Mouse (Mus musculus) retina, adult 2 months (tissue): Measurements from ENCODE around the gene Rpl36.
"Not testable (repeated sequence)": the region's sequence is repeated elsewhere in the genome, so short reads cannot be mapped to it uniquely, and the experiment has no call there.

Source experiments
- DNase-seq: peaks from one replicate; pipeline ENCODE4 v3.0.0-alpha.2; 2012; ENCODE audit warnings: low read depth, low spot score

The Rpl36 gene

GRCm38 (mm10) chr17:56608699-56609098 is 4.5 kb upstream of the Rpl36 start:
- no peak for DNase-seq

- peak; percentile 92 for DNase-seq
Measured at GRCm38 (mm10) chr17:56609452-56610171, 3.6 kb upstream of the Rpl36 start, which contains the start of gene 2410015M20Rik. TSS of gene 2410015M20Rik (minus strand) at chr17:56609771.

GRCm38 (mm10) chr17:56611323-56611722 is 1.9 kb upstream of the Rpl36 start:
- DNase-seq = no peak

GRCm38 (mm10) chr17:56611861-56612564 is 1.2 kb upstream of the Rpl36 start:
- DNase-seq = no peak

- DNase-seq = not testable (repeated sequence)
Measured at GRCm38 (mm10) chr17:56612565-56612939, 664 bp upstream of the Rpl36 start.

GRCm38 (mm10) chr17:56613893-56614292 is 677 bp downstream of the Rpl36 start:
- DNase-seq = not testable (repeated sequence)

GRCm38 (mm10) chr17:56614391-56615135 is 1.3 kb downstream of the Rpl36 start:
- no peak for DNase-seq

GRCm38 (mm10) chr17:56615136-56615784 is 2.0 kb downstream of the Rpl36 start:
- DNase-seq = no peak

GRCm38 (mm10) chr17:56615792-56616191 is 2.6 kb downstream of the Rpl36 start:
- no peak for DNase-seq

GRCm38 (mm10) chr17:56616725-56617124 is 3.5 kb downstream of the Rpl36 start:
- no peak for DNase-seq

GRCm38 (mm10) chr17:56617628-56618027 is 4.4 kb downstream of the Rpl36 start:
- DNase-seq = no peak

GRCm38 (mm10) chr17:56625495-56625894 is 12.3 kb downstream of the Rpl36 start:
- no peak for DNase-seq

GRCm38 (mm10) chr17:56626260-56626659 is 13.0 kb downstream of the Rpl36 start:
- DNase-seq = no peak

GRCm38 (mm10) chr17:56626754-56627470 is 13.7 kb downstream of the Rpl36 start, which contains the start of gene Lonp1:
TSS of gene Lonp1 (minus strand) at chr17:56626887.
- peak; percentile 97 for DNase-seq

- DNase-seq = no peak
Measured at GRCm38 (mm10) chr17:56627530-56628277, 14.5 kb downstream of the Rpl36 start, which contains the start of gene Catsperd. TSS of gene Catsperd (plus strand) at chr17:56628143.

- DNase-seq = not testable (repeated sequence)
Measured at GRCm38 (mm10) chr17:56629800-56630781, 16.9 kb downstream of the Rpl36 start.

GRCm38 (mm10) chr17:56631807-56632206 is 18.6 kb downstream of the Rpl36 start:
- no peak for DNase-seq

GRCm38 (mm10) chr17:56634023-56634422 is 20.8 kb downstream of the Rpl36 start:
- DNase-seq = no peak

- DNase-seq = no peak
Measured at GRCm38 (mm10) chr17:56643237-56643636, 30.0 kb downstream of the Rpl36 start.
